Comparison of ENCODE assay signal across 9 mouse cellular contexts in the genomic region with DNA sequence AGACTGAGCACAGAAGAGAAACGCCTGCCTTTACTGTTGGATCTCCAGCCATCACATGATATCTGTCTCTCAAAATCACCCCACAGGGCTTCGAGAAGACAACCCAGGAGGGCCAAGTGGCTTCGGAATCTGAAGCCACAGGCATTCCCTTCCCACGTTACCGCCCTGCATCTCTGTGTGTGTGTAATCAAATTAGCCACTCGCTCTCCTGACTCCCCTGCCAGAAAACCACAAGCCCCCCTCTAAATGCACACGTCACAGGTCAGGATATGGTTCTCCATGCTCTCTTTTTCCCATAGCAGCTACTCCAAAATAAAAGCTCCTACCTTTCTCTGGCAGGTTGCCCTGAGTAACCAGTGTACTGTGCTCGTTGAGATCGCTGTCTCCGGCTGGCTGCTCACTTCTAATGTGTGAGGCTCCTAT. TPM values are rescaled to one million over a fixed set of nuclear protein-coding genes. Genes with fewer than 3 reads are reported as not detected.
DNase-seq lines count a peak whose midpoint lies in the region; ATAC-seq lines count a peak whose summit lies in the region.
"Had no signal": no experiment of that assay in that cellular context is flagged by ENCODE, and none has a peak within 500 bp of the region (broad histone marks: within the 10 kb centered on the region; RNA-seq: fewer than 3 reads in every experiment).

No protein-coding gene starts in this region.

- H3K4me2 ChIP-seq in heart, embryonic 12.5 days, result peak overlapping the region; percentile 58
- peak overlapping the region; percentile 59 for H3K4me2 ChIP-seq in heart, embryonic 15.5 days
- peak overlapping the region; percentile 22 for H3K4me2 ChIP-seq in midbrain, embryonic 12.5 days (replicated peaks)

- no peaks in the 10 kb centered on the region for H3K9me3 ChIP-seq in heart, embryonic 12.5 days (replicated peaks)
- H3K9me3 ChIP-seq in heart, embryonic 15.5 days (replicated peaks), result no peaks in the 10 kb centered on the region
- no peaks in the 10 kb centered on the region for H3K9me3 ChIP-seq in midbrain, embryonic 12.5 days

- intact Hi-C loops in heart, postnatal 36 days (cut with DNase I), result no loop called here

- DNase-seq in heart, postnatal 36 days, result no peak
- peak; percentile 86 for DNase-seq in R1 (ENCODE audit: low read depth, low spot score)
- DNase-seq in kidney, postnatal 10 days, result peak; percentile 60
- DNase-seq in yolk sac, embryonic 10.5 days (ENCODE audit: low spot score), result peak; percentile 62
- DNase-seq in spleen, postnatal 4 days (ENCODE audit: low spot score in 2 of 2), result no peak

- no peaks in the 10 kb centered on the region for H3K27me3 ChIP-seq in heart, embryonic 12.5 days (replicated peaks)
- H3K27me3 ChIP-seq in heart, embryonic 15.5 days, result no peaks in the 10 kb centered on the region
- H3K27me3 ChIP-seq in midbrain, embryonic 12.5 days, result no peaks in the 10 kb centered on the region

- no peak overlapping the region for H3K27ac ChIP-seq in heart, embryonic 12.5 days (ENCODE audit: poor library complexity, severe bottlenecking)
- no peak overlapping the region for H3K27ac ChIP-seq in heart, embryonic 15.5 days
- H3K27ac ChIP-seq in midbrain, embryonic 12.5 days (replicated peaks), result no peak overlapping the region

- peak; percentile 38; the same call in 1 of the 2 replicates for ATAC-seq in heart, embryonic 12.5 days (ENCODE audit: insufficient number of reproducible peaks, low FRiP score)
- peak; percentile 63; the same call in 1 of the 2 replicates for ATAC-seq in heart, embryonic 15.5 days (replicated peaks; ENCODE audit: insufficient number of reproducible peaks, insufficient read depth, low FRiP score, low read depth)
- peak; percentile 60 for ATAC-seq in midbrain, embryonic 12.5 days (ENCODE audit: low FRiP score, low read depth)

- peaks cover 10% of the 10 kb centered on the region; the same call in 1 of the 2 replicates for H3K4me1 ChIP-seq in heart, embryonic 12.5 days (replicated peaks)
- peaks cover 10% of the 10 kb centered on the region for H3K4me1 ChIP-seq in heart, embryonic 15.5 days (replicated peaks)
- H3K4me1 ChIP-seq in midbrain, embryonic 12.5 days, result 0 out of 2 replicates have a peak, but pooled peaks cover 2% of the 10 kb centered on the region

- peak overlapping the region; percentile 21; the same call in 1 of the 2 replicates for H3K4me3 ChIP-seq in heart, embryonic 12.5 days
- H3K4me3 ChIP-seq in heart, embryonic 15.5 days, result peak overlapping the region; percentile 35
- H3K4me3 ChIP-seq in midbrain, embryonic 12.5 days, result no peak overlapping the region

- no peaks in the 10 kb centered on the region for H3K36me3 ChIP-seq in heart, embryonic 12.5 days
- no peaks in the 10 kb centered on the region for H3K36me3 ChIP-seq in heart, embryonic 15.5 days
- H3K36me3 ChIP-seq in midbrain, embryonic 12.5 days, result no peaks in the 10 kb centered on the region
- H3K36me3 ChIP-seq: G1E had no signal

- WGBS in heart, embryonic 12.5 days, result 12% methylated on average over 10 of the region's 10 CpGs
- WGBS in heart, embryonic 15.5 days, result 10% methylated on average over 10 of the region's 10 CpGs
- 23% methylated on average over 10 of the region's 10 CpGs for whole genome bisulfite sequencing in midbrain, embryonic 12.5 days

- H3K9ac ChIP-seq in heart, embryonic 12.5 days, result no peak overlapping the region; the same call in 1 of the 2 replicates
- H3K9ac ChIP-seq in heart, embryonic 15.5 days, result no peak overlapping the region
- no peak overlapping the region for H3K9ac ChIP-seq in midbrain, embryonic 12.5 days (replicated peaks)

RNA-seq across cellular contexts. Expression of gene Gorasp2, which starts 32.0 kb away (rescaled TPM):
- polyA plus RNA-seq in heart, embryonic 12.5 days (2016; fragmentation: Nextera tagmentation; extraction: Ambion mirVana), result 158 and 165 TPM in 2 replicates
- total RNA-seq in heart, postnatal 36 days (2021), result 10 to 100 TPM; 61.5 to 62.8 TPM
- polyA plus RNA-seq in heart, embryonic 15.5 days (2015; fragmentation: Nextera tagmentation; extraction: Ambion mirVana), result 113 and 136 TPM in 2 replicates
- 133 and 137 TPM in 2 replicates for polyA plus RNA-seq in midbrain, embryonic 12.5 days (2016; fragmentation: Nextera tagmentation; extraction: Ambion mirVana)

RNA-seq across cellular contexts. Expression of gene Gm26558, which starts 32.6 kb away (rescaled TPM):
- polyA plus RNA-seq in heart, embryonic 12.5 days (2016; fragmentation: Nextera tagmentation; extraction: Ambion mirVana), result 3.4 and 4.0 TPM in 2 replicates
- total RNA-seq in heart, postnatal 36 days (2021), result not detected
- polyA plus RNA-seq in heart, embryonic 15.5 days (2015; fragmentation: Nextera tagmentation; extraction: Ambion mirVana), result 2.4 and 2.6 TPM in 2 replicates
- 3.4 and 3.6 TPM in 2 replicates for polyA plus RNA-seq in midbrain, embryonic 12.5 days (2016; fragmentation: Nextera tagmentation; extraction: Ambion mirVana)

Comparison
In these comparisons a context has a peak if more than half of its experiments do, and no peak if none do; other contexts are left out.
1. DNase-seq: peak in R1 (single experiment), kidney, postnatal 10 days (single experiment) and yolk sac, embryonic 10.5 days (single experiment); none in heart, postnatal 36 days (0 of 2) and spleen, postnatal 4 days (0 of 2).
2. Peak in every context shown above with its lines, with median percentiles within 50 percentile points of each other: ATAC-seq and H3K4me2 ChIP-seq.